Mouse (Mus musculus) layer of hippocampus, adult 9-10 months (tissue): ENCODE data around the gene Orai2.
A peak's percentile ranks its signal among the peaks of the same experiment; 100 is the strongest.
"Not testable (repeated sequence)": the region's sequence is repeated elsewhere in the genome, so short reads cannot be mapped to it uniquely, and the experiment has no call there.

Experiments
- DNase-seq: peaks from one replicate; pipeline ENCODE4 v3.0.0; 2022; ENCODE audit warnings: low spot score

The Orai2 gene

GRCm38 (mm10) chr5:136170512-136171362 lies at the start of gene Orai2:
TSS of gene Orai2 (minus strand) at chr5:136170713.
- DNase-seq: peak; percentile 69

- DNase-seq: no peak
Measured at GRCm38 (mm10) chr5:136218585-136218984, 48.1 kb upstream of the Orai2 start.

GRCm38 (mm10) chr5:136217932-136218381 lies 47.4 kb upstream of the Orai2 start:
- DNase-seq: no peak

GRCm38 (mm10) chr5:136217004-136217665 lies 46.6 kb upstream of the Orai2 start:
- DNase-seq: no peak

- DNase-seq: no peak
Measured at GRCm38 (mm10) chr5:136215958-136216357, 45.4 kb upstream of the Orai2 start.

- no peak for DNase-seq
Measured at GRCm38 (mm10) chr5:136215211-136215610, 44.7 kb upstream of the Orai2 start.

- no peak for DNase-seq
Measured at GRCm38 (mm10) chr5:136213716-136214115, 43.2 kb upstream of the Orai2 start.

GRCm38 (mm10) chr5:136212716-136213115 lies 42.2 kb upstream of the Orai2 start:
- no peak for DNase-seq

GRCm38 (mm10) chr5:136211341-136212102 lies 41.0 kb upstream of the Orai2 start:
- not testable (repeated sequence) for DNase-seq

GRCm38 (mm10) chr5:136210549-136210948 lies 40.0 kb upstream of the Orai2 start:
- DNase-seq: no peak

- no peak for DNase-seq
Measured at GRCm38 (mm10) chr5:136201832-136202231, 31.3 kb upstream of the Orai2 start.

- DNase-seq: no peak
Measured at GRCm38 (mm10) chr5:136199526-136199925, 29.0 kb upstream of the Orai2 start.

- peak; percentile 84 for DNase-seq
Measured at GRCm38 (mm10) chr5:136198474-136199391, 28.2 kb upstream of the Orai2 start, which contains the start of gene Prkrip1. TSS of gene Prkrip1 (minus strand) at chr5:136198963.

GRCm38 (mm10) chr5:136191870-136192269 lies 21.4 kb upstream of the Orai2 start:
- DNase-seq: no peak

- DNase-seq: no peak
Measured at GRCm38 (mm10) chr5:136186723-136187122, 16.2 kb upstream of the Orai2 start.

- DNase-seq: no peak
Measured at GRCm38 (mm10) chr5:136183766-136184165, 13.3 kb upstream of the Orai2 start.

GRCm38 (mm10) chr5:136182830-136183229 lies 12.3 kb upstream of the Orai2 start:
- no peak for DNase-seq

- no peak for DNase-seq
Measured at GRCm38 (mm10) chr5:136182049-136182448, 11.5 kb upstream of the Orai2 start.

GRCm38 (mm10) chr5:136181197-136181596 lies 10.7 kb upstream of the Orai2 start:
- no peak for DNase-seq

GRCm38 (mm10) chr5:136179594-136179993 lies 9.1 kb upstream of the Orai2 start:
- DNase-seq: no peak
